Mouse (Mus musculus) forebrain, embryonic 13.5 days (tissue): ENCODE data around the gene Rilpl1. TPM values are rescaled to one million over a fixed set of nuclear protein-coding genes. Genes with fewer than 3 reads are reported as not detected.
"Not testable (repeated sequence)": the region's sequence is repeated elsewhere in the genome, so short reads cannot be mapped to it uniquely, and the experiment has no call there.

Experiments
- ATAC-seq: fragments of 200-750 bp; cut with Nextera tagmentation; 2 replicates; pipeline ENCODE4 v1.8.0; 2017
- H3K27ac ChIP-seq: fragments of 300-500 bp; sonication (generic); 2 replicates; pipeline ENCODE4 v1.5.1; 2015; ENCODE audit warnings: inconsistent platforms, mild to moderate bottlenecking, moderate library complexity
- H3K27me3 ChIP-seq: fragments of 300-500 bp; sonication (generic); 2 replicates; pipeline ENCODE4 v1.6.1; 2015; ENCODE audit warnings: mild to moderate bottlenecking, inconsistent platforms
- H3K36me3 ChIP-seq: fragments of 300-500 bp; sonication (generic); 2 replicates; pipeline ENCODE4 v1.6.1; 2015; ENCODE audit warnings: mild to moderate bottlenecking, inconsistent platforms; ENCODE audit not compliant: poor library complexity, severe bottlenecking
- H3K4me1 ChIP-seq: fragments of 300-500 bp; sonication (generic); 2 replicates; pipeline ENCODE4 v1.6.1; 2015; ENCODE audit warnings: inconsistent platforms
- H3K4me2 ChIP-seq: fragments of 300-500 bp; sonication (generic); 2 replicates; pipeline ENCODE4 v1.6.1; 2015; ENCODE audit warnings: inconsistent platforms, mild to moderate bottlenecking, moderate library complexity
- H3K4me3 ChIP-seq: fragments of 300-500 bp; sonication (generic); 2 replicates; pipeline ENCODE4 v1.5.1; 2015; ENCODE audit warnings: mild to moderate bottlenecking, inconsistent platforms
- H3K9ac ChIP-seq: fragments of 300-500 bp; sonication (generic); 2 replicates; pipeline ENCODE4 v1.6.1; 2015; ENCODE audit warnings: mild to moderate bottlenecking, inconsistent platforms
- H3K9me3 ChIP-seq: fragments of 300-500 bp; sonication (generic); replicated peaks from 2 replicates; pipeline ENCODE4 v1.6.1; 2016; ENCODE audit warnings: inconsistent platforms
- WGBS: fragments of 180-500 bp; shearing (Covaris S2); methylation state at CpG from one replicate; pipeline ENCODE4 v1.1.7; 2015; 5-methylcytosine and 5-hydroxymethylcytosine counted together
- polyA plus RNA-seq: library from polyadenylated mRNA; unstranded; fragments of >200 nt; fragmentation: Nextera tagmentation; extraction: Ambion mirVana; gene quantifications from 2 replicates; pipeline ENCODE4 v1.2.1, GENCODE M21; 2015

Rilpl1 gene
- 10.4 and 10.6 TPM in 2 replicates for polyA plus RNA-seq

DNA sequence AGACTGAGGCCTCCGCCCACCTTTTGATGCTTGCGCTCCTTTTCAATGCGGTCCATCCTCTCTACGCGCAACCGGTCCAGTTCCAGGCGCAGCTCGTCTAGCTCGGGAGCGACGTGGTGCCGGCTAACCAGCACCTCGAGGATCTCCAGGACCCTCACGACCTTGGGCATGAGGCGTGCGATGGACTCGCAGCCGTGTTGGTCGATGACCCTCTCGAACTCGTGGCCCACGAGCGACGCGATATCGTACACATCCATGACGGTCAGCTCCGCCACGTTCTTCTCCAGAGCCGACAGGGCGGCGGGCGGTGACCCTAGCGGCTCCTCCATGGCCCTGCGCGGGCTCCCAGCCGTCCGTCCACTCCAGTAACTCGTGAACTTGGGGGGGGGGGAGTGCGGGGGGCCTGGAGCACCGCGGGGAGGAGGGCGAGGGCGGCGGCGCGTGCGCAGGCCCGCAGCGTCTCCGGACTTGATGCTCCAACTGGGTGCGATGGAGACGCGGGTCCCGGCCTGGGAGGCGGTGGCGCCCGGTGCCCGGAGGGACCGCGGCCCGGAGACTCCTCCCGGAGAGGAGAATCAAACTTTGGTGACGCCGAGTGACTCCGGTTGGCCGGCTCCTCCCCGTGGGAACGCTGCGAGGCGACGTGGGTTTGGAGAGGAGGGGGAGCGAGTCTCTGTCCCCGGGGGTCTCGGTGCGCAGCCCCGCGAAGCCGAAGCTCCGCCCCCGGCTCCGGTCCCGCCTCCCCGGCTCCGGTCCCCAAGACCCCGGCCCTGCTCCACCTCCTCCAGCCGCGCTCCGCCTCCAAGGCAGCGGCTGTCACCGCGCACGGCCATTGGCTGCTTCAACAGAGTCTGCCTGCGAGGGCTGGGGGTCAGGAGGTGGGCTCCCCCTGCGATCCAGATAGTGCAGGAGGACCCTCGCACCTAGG lies at the start of gene Rilpl1:
Gene Rilpl1 (minus strand): TSS at position 737 of the 928 bp plus-strand sequence.
- Histone ChIP-seq H3K4me2 (peak within 1 kb of the TSS; percentile 79), H3K4me1 (peaks cover 37% of the 10 kb centered on the region), H3K9ac (peak within 1 kb of the TSS; percentile 73), H3K36me3 (no peaks in the 10 kb centered on the region), H3K27ac (peak within 1 kb of the TSS; percentile 72), H3K9me3 (no peaks in the 10 kb centered on the region), H3K27me3 (no peaks in the 10 kb centered on the region), H3K4me3 (peak within 1 kb of the TSS; percentile 73)
- ATAC-seq, result peak; percentile 97
- WGBS, result under 1% methylated on average over 55 of the region's 96 CpGs

DNA sequence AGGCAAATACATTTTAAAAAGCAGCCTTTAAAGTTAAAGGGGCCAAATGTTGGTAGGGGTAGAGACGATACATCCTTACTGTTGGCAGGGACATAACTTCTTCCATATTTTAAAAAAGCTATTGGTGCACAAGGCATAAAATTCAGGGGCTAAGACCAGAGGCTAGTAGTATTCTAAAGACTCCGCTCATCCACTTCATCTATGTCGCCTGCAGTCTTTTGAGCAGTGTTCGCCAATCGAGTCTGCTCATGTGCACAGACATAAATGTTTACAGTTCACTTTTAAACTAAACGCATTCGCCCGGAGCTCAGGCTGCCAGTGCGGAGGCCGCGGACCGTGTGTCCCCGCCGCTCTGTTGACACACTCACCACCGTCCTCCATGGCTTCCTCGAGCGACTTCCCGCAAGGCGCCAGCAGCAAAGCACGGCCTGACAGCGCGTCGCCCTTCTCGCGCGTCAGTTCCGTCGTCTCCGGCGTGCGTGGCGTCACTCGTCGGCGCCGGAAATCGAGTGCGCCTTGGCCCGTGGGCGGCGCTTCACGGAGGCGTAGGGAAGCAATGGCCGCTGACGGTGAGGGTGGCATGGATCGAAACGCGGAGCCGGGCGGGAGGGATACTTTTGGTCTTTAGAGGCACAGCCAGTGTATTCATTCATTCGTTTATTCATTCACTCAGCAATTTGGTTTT lies 47.6 kb upstream of the Rilpl1 start, which contains the start of the genes Eif2b1 and Gtf2h3:
Gene Eif2b1 (minus strand): TSS at position 499 of the 685 bp plus-strand sequence.
Gene Gtf2h3 (plus strand): TSS at position 508 of the 685 bp plus-strand sequence.
- H3K36me3 ChIP-seq, result peaks cover 48% of the 10 kb centered on the region
- H3K4me2 ChIP-seq, result peak within 1 kb of the TSS; percentile 87
- 0 out of 2 replicates have a peak within 1 kb of the TSS, but pooled peaks have one; percentile 35 for H3K27ac ChIP-seq
- H3K4me1 ChIP-seq, result peaks cover 30% of the 10 kb centered on the region
- H3K9ac ChIP-seq, result peak within 1 kb of the TSS; percentile 87
- ATAC-seq, result peak; percentile 96
- no peaks in the 10 kb centered on the region for H3K9me3 ChIP-seq
- under 1% methylated on average over 51 of the region's 51 CpGs for WGBS
- H3K27me3 ChIP-seq, result no peaks in the 10 kb centered on the region
- H3K4me3 ChIP-seq, result peak within 1 kb of the TSS; percentile 88

GRCm38 (mm10) chr5:124575467-124575866 lies 44.3 kb upstream of the Rilpl1 start:
- H3K4me1 ChIP-seq, result peaks cover 22% of the 10 kb centered on the region
- no peak for ATAC-seq
- no peaks in the 10 kb centered on the region for H3K9me3 ChIP-seq
- H3K9ac ChIP-seq, result no peak overlapping the region
- H3K4me2 ChIP-seq, result no peak overlapping the region
- H3K27me3 ChIP-seq, result no peaks in the 10 kb centered on the region
- no peak overlapping the region for H3K27ac ChIP-seq
- H3K4me3 ChIP-seq, result no peak overlapping the region
- H3K36me3 ChIP-seq, result peaks cover 69% of the 10 kb centered on the region
- WGBS, result 95% methylated on average over 7 of the region's 7 CpGs

DNA sequence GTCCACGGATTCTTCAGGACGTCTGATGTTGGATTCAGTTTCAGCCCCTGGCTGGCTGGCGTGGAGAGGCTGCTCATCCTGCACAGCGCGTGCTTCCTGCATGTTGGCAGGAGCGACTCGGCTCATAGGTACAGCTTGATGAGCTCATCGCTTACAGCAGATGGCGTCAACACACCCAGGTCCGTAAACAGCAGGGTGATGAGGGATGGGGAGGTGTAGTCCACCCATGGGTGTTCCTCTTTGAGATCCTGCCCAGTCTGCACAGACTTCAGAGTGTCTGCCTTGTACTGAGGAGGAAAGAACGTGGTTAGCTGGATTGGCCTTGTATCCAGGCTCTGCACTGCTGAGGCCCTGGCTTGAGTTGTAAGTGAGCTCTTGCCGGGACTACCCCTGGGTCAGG lies 39.9 kb upstream of the Rilpl1 start:
- no peak overlapping the region for H3K9ac ChIP-seq
- H3K9me3 ChIP-seq, result no peaks in the 10 kb centered on the region
- peaks cover 99% of the 10 kb centered on the region for H3K36me3 ChIP-seq
- H3K4me1 ChIP-seq, result no peaks in the 10 kb centered on the region
- H3K4me3 ChIP-seq, result no peak overlapping the region
- WGBS, result 89% methylated on average over 12 of the region's 12 CpGs
- no peak for ATAC-seq
- H3K4me2 ChIP-seq, result no peak overlapping the region
- no peaks in the 10 kb centered on the region for H3K27me3 ChIP-seq
- H3K27ac ChIP-seq, result no peak overlapping the region

- peaks cover 57% of the 10 kb centered on the region for H3K36me3 ChIP-seq
- 90% methylated on average over 1 of the region's 1 CpGs for WGBS
- H3K4me1 ChIP-seq, result peaks cover 16% of the 10 kb centered on the region
- H3K27ac ChIP-seq, result no peak overlapping the region
- ATAC-seq, result no peak
- H3K9ac ChIP-seq, result no peak overlapping the region
- H3K9me3 ChIP-seq, result no peaks in the 10 kb centered on the region
- H3K4me3 ChIP-seq, result no peak overlapping the region
- H3K27me3 ChIP-seq, result no peaks in the 10 kb centered on the region
- H3K4me2 ChIP-seq, result no peak overlapping the region
These were observed 24.0 kb upstream of the Rilpl1 start for GRCm38 (mm10) chr5:124555145-124555544.

DNA sequence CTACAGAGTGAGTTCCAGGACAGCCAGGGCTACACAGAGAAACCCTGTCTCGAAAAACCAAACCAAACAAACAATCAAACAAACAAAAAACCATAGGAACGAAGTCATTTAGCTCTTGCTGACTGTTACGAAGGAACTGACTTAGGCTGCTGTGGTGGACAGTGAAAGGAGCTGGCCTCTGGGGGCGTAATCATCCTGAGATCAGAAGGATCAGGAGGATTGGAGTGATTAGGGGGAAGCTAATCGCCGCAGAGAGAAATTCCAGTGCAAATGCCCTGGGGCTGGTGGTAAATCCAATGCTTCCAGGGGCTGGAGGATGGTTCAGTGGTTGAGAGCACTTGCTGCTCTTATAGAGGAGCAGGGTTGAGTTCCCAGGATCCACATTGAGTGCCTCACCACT lies 22.4 kb upstream of the Rilpl1 start:
- H3K36me3 ChIP-seq, result peaks cover 45% of the 10 kb centered on the region
- H3K4me3 ChIP-seq, result peak overlapping the region; percentile 90
- H3K27ac ChIP-seq, result no peak overlapping the region
- H3K9ac ChIP-seq, result peak overlapping the region; percentile 78; the same call in 1 of the 2 replicates
- peaks cover 16% of the 10 kb centered on the region for H3K4me1 ChIP-seq
- no peaks in the 10 kb centered on the region for H3K9me3 ChIP-seq
- 71% methylated on average over 6 of the region's 6 CpGs for WGBS
- no peak for ATAC-seq
- peak overlapping the region; percentile 76 for H3K4me2 ChIP-seq
- no peaks in the 10 kb centered on the region for H3K27me3 ChIP-seq

GRCm38 (mm10) chr5:124552558-124553307 lies 21.5 kb upstream of the Rilpl1 start, which contains the start of gene Ddx55:
TSS of gene Ddx55 (plus strand) at chr5:124552864.
- no peaks in the 10 kb centered on the region for H3K27me3 ChIP-seq
- peaks cover 16% of the 10 kb centered on the region for H3K4me1 ChIP-seq
- peak within 1 kb of the TSS; percentile 76 for H3K4me2 ChIP-seq

DNA sequence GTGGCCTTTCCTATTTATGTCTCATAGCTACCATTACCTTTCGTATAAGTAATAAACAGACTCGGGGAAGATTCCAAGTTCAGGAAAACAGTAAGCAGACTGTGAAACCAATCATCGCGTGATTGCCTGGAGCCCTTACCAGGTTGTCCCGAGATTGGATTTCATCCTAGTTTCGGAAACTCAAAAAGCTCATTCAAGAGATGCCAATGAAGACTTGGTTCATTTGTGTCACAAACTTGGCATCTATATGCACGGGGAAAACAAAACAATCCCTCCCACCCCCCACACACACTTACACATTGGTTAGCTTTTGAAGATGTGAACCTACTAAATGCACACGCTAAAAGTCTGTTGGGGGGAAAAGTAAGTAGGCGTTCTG lies 20.9 kb upstream of the Rilpl1 start:
- H3K27me3 ChIP-seq, result no peaks in the 10 kb centered on the region
- ATAC-seq, result no peak
- peak overlapping the region; percentile 76 for H3K4me2 ChIP-seq
- H3K4me3 ChIP-seq, result peak overlapping the region; percentile 90
- H3K36me3 ChIP-seq, result peaks cover 45% of the 10 kb centered on the region
- H3K27ac ChIP-seq, result peak overlapping the region; percentile 87; the same call in 1 of the 2 replicates
- 9% methylated on average over 9 of the region's 9 CpGs for WGBS
- peak overlapping the region; percentile 78 for H3K9ac ChIP-seq
- no peaks in the 10 kb centered on the region for H3K9me3 ChIP-seq
- peaks cover 16% of the 10 kb centered on the region for H3K4me1 ChIP-seq

More at GRCm38 (mm10) chr5:124552558-124553307, 21.5 kb upstream of the Rilpl1 start, which contains the start of gene Ddx55:
- H3K4me3 ChIP-seq, result peak within 1 kb of the TSS; percentile 90
- ATAC-seq, result peak; percentile 88
- H3K27ac ChIP-seq, result peak within 1 kb of the TSS; percentile 87
- peak within 1 kb of the TSS; percentile 78 for H3K9ac ChIP-seq
- WGBS, result under 1% methylated on average over 65 of the region's 66 CpGs
- peaks cover 45% of the 10 kb centered on the region for H3K36me3 ChIP-seq
- H3K9me3 ChIP-seq, result no peaks in the 10 kb centered on the region

DNA sequence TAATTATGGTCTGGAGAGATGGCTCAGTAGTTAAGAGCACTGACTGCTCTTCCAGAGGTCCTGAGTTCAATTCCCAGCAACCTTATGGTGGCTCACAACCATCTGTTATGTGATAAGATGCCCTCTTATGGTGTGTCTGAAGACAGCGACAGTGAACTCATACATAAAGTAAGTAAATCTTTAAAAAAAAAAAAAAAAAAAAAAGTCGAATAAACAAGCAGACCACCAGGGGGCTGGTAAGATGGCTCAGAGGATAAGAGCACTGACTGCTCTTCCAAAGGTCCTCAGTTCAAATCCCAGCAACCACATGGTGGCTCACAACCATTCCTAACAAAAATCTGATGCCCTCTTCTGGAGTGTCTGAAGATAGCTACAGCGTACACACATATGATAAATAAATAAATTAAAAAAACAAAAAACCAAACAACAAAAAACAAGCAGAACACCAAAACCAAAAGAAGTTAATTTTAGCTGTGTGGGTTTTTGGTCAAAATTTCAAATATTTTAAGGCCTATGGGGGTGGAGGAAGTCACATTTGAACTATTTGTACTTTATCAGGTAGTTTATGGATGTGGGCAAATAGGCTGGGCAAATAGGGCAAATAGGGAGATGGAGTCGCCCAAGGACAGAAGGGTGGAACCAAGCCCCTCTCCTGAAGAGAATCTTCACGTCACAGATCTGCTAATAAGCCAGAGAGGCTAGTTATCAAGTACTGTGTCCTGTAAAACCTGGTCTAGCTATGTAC lies 20.3 kb upstream of the Rilpl1 start:
- not testable (repeated sequence) for H3K9me3 ChIP-seq, ATAC-seq, H3K27ac ChIP-seq, H3K27me3 ChIP-seq
- Histone ChIP-seq H3K4me1 (peaks cover 16% of the 10 kb centered on the region), H3K36me3 (peaks cover 45% of the 10 kb centered on the region), H3K4me2 (peak overlapping the region; percentile 76), H3K9ac (0 out of 2 replicates have a peak overlapping the region, but pooled peaks have one; percentile 78), H3K4me3 (peak overlapping the region; percentile 90)
- WGBS, result 32% methylated on average over 5 of the region's 5 CpGs

DNA sequence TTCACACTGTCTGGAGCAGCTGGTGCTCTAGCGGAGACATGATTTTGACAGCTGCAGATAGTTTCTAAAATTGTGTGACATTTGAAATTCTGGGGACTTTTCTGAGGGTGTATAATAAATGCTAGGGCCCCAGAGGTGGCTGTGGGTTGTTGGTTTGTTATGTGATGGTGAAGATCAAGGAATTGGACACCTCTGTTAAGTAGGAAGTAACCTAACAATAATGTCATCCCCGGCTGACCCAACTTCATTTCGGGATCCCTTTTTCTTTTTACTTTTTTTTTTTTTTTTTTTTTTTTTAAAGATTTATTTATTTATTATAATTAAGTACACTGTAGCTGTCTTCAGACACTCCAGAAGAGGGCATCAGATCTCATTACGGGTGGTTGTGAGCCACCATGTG lies 19.5 kb upstream of the Rilpl1 start:
- H3K4me3 ChIP-seq, ATAC-seq, H3K9me3 ChIP-seq, H3K27me3 ChIP-seq, H3K27ac ChIP-seq, H3K4me2 ChIP-seq, H3K9ac ChIP-seq: not testable (repeated sequence)
- Histone ChIP-seq H3K36me3 (peaks cover 45% of the 10 kb centered on the region), H3K4me1 (peaks cover 16% of the 10 kb centered on the region)
- 80% methylated on average over 4 of the region's 4 CpGs for WGBS

GRCm38 (mm10) chr5:124541602-124541973 lies 10.4 kb upstream of the Rilpl1 start:
- Histone ChIP-seq H3K27me3 (no peaks in the 10 kb centered on the region), H3K27ac (peak overlapping the region; percentile 80; the same call in 1 of the 2 replicates), H3K9ac (peak overlapping the region; percentile 87), H3K9me3 (no peaks in the 10 kb centered on the region), H3K4me2 (peak overlapping the region; percentile 86), H3K4me3 (peak overlapping the region; percentile 94), H3K36me3 (peaks cover 37% of the 10 kb centered on the region), H3K4me1 (peaks cover 20% of the 10 kb centered on the region)
- ATAC-seq, result no peak
- 10% methylated on average over 8 of the region's 8 CpGs for WGBS
